Mouse (Mus musculus) embryonic fibroblast, embryonic 13.5 days (primary cell): ENCODE results near the gene Pde4d.
"Not testable (repeated sequence)": the region's sequence is repeated elsewhere in the genome, so short reads cannot be mapped to it uniquely, and the experiment has no call there.

Experiments
- CTCF ChIP-seq: IDR thresholded peaks from 2 replicates; pipeline ENCODE4 v1.5.1; 2011; ENCODE audit warnings: mild to moderate bottlenecking, control low read depth, low read length, moderate library complexity, borderline replicate concordance; ENCODE audit not compliant: insufficient read depth
- POLR2A ChIP-seq: IDR thresholded peaks from 2 replicates; pipeline ENCODE4 v1.6.1; 2011; ENCODE audit warnings: low read depth, mild to moderate bottlenecking, control low read depth, low read length, moderate library complexity

- not testable (repeated sequence) for TF ChIP-seq CTCF, POLR2A
Measured at GRCm38 (mm10) chr13:108734356-108734755, 284.6 kb downstream of the Pde4d start.
